Mouse (Mus musculus) mouse embryonic stem cell (cell line): Measurements from ENCODE around the gene Zmym4.
"Not testable (repeated sequence)": the region's sequence is repeated elsewhere in the genome, so short reads cannot be mapped to it uniquely, and the experiment has no call there.

ENCODE experiments used
- in situ Hi-C, 2 experiments: fragments of 300-500 bp; cut with MboI; formaldehyde crosslinking; loops; 1 replicate in 1 of 2; 3 replicates in 1 of 2; pipeline ENCODE4 v1.14.3; 2019 to 2020; ENCODE audit warnings: low sequenced_read_pairs in 2 of 2, low pct_unique_long_range_greater_than_20kb in 1 of 2, mixed read lengths in 1 of 2; ENCODE audit not compliant: unreplicated experiment in 1 of 2

Zmym4 gene

GRCm38 (mm10) chr4:126957434-126957833 lies 10.5 kb downstream of the Zmym4 start:
- in situ Hi-C loops: no loop called here

DNA sequence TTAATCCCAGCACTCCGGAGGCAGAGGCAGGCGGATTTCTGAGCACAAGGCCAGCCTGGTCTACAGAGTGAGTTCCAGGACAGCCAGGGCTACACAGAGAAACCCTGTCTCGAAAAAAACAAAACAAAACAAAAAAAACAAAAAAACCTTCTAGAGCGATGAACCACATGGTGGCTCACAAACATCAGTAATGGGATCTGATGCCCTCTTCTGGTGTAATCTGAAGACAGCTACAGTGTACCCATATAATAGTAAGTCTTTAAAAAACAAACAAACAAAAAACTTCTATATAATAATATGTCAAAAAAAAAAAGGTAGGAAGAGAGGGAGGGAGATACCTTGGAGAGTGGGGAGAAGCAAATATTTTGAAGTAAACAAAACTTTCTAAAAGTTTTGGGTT lies 17.1 kb downstream of the Zmym4 start:
- in situ Hi-C loops: not testable (repeated sequence)

DNA sequence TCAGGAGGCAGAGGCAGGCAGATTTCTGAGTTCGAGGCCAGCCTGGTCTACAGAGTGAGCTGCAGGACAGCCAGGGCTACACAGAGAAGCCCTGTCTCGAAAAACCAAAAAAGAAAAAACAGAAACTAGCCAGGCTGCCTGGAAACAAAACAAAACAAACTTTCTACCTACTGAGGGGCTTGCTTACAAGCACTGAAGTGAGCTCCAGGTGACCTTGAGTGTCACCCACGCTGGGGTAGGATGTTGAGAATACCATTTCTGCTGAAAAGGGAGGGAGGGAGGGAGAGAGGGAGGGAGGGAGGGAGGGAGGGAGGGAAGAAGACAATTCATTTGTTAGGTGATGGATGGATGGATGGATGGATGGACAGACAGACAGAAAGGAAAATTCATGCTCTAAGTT lies 24.5 kb downstream of the Zmym4 start:
- in situ Hi-C loops: no loop called here

DNA sequence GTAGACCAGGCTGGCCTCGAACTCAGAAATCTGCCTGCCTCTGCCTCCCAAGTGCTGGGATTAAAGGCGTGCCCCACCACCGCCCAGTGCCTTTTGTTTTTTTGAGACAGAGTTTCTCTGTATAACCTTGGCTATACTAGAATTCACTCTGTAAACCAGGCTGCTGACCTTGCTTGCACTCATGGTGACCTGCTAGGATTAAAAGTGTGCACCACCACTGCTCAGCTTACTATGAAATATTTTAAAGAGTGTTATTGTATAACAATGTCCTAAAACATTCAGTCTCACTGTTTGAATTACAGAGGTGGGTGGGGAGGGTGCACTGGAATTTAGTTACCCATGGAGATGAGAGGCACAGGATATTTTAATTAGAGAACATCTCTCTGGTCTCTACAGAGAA lies 25.1 kb downstream of the Zmym4 start:
- in situ Hi-C loops: no loop called here

GRCm38 (mm10) chr4:126927701-126928100 lies 40.2 kb downstream of the Zmym4 start:
- in situ Hi-C loops: no loop called here

DNA sequence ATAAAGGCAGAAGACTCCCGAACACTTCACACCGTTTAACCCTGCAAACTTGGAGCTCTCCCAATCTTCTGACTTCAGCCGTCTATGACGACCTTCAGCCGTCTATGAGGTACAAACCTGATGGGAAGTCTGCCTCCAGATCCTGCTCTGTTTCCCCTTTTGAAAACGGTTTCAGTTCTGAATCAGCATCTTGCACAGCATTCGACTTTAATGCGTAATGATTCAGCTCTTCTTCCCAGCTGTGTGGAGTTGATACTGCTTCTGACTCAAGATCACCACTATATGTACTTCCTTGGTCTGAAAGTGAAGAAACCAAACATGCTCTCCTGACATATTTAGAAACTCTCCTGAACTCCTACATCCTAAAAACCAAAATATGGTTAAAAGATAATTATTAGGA lies 78.1 kb downstream of the Zmym4 start:
- in situ Hi-C loops: no loop called here

DNA sequence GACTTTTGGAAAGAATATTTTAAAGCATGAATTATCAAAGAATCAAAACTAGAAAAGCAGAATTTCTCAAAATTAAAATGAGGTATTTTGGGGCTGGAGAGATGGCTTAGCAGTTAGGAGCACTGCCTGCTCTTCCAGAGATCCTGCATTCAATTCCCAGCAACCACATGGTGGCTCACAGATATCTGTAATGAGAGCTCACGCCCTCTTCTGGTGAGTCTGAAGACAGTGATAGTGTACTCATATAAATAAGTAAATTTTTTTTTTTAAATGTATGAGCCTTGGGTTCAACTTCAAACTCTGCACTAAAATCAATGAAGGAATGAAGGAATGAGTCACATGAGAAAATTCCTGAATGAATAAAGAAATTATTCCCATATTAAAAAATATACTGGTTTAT lies 82.0 kb downstream of the Zmym4 start:
- in situ Hi-C loops: no loop called here

DNA sequence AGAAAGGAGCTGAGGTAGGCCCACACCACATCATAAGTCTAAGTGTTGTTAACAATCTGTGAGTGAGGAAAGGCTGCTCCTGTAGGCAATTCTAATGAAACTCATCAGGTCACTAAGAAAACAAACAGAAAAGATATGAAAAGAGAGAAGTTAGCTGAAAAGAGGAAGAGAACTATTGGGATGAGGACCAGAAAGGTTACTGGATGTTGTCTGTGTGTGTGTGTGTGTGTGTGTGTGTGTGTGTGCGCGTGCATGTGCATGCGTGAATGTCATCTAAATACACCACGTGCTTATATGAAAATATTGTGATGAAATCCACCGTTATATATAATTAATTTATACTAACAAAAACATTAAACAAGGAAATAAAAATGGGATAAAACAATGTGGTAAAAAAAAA lies 84.3 kb downstream of the Zmym4 start:
- in situ Hi-C loops: no loop called here

- in situ Hi-C loops: no loop called here
These were observed 88.2 kb downstream of the Zmym4 start for GRCm38 (mm10) chr4:126879560-126880275.

- in situ Hi-C loops: no loop called here
These were observed 95.2 kb downstream of the Zmym4 start for GRCm38 (mm10) chr4:126872717-126873116.

GRCm38 (mm10) chr4:126868699-126869098 lies 99.2 kb downstream of the Zmym4 start:
- in situ Hi-C loops: no loop called here

DNA sequence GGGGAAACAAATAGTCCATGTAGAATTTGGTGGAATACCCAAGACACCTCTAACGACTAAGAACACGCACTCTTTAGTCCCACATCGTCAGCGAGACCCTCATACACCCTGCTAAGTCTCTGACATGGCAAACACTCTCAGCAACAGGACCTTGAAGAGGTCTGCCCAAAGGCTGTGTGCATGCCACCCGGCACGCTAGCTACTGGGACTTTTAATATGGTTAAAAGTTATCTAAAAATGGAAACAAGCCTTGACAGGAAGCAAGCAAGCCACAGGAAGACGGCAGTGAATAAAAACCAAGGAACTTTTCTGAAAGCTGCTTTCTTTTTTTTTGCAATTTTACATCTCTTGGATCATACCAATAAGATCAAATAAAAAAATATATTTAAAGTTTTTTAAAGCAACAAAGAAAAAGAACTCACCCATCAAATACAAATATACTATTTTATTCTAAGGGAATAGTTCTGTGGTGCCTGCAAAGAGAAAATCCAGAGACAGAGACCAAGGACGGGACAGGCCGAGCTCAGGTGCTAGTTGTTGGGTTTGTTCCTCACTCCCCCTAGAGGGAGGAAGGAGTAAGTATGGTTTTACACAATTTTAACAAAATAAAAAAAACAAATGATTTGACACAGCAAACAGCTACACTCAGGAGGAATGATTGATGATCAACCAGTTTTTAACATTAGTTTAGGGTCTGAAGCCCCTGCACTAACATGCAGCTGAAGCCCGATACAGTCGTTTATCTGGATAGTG lies 106.2 kb downstream of the Zmym4 start:
- in situ Hi-C loops: no loop called here

DNA sequence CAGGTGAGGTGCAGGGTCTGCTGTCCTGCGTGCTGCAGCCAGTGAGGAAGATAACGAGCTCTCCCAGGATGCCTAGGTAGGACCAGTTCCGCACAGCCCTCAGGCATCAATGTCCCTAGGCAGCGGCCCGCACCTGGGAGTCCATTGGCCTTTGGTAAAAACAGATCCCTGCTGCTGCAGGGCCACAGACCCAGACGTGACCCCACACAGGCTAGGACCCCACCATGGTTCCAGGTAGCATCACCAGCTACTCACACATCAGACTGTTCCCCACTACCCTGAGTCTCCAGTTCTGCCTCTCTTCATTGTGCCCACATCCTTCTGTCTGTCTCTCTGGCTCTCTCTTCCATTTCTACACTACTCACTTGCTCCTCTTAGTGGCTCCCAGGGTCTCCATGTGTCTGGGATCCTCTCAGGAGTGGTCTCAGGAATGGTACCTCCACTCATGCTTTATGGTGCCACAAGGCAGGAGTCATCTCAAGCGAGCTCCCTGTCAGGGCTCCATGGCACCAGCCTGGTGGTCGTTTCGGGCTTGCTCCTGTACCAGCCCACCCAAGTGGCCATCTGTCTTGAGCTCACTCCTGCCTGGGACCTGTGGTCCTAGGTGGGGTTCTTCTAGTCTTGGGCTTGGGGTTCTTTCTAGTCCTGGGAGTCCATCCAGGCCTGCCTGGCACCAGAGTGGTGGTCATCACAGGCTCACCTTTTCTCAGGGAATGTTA lies 107.5 kb downstream of the Zmym4 start:
- in situ Hi-C loops: no loop called here

DNA sequence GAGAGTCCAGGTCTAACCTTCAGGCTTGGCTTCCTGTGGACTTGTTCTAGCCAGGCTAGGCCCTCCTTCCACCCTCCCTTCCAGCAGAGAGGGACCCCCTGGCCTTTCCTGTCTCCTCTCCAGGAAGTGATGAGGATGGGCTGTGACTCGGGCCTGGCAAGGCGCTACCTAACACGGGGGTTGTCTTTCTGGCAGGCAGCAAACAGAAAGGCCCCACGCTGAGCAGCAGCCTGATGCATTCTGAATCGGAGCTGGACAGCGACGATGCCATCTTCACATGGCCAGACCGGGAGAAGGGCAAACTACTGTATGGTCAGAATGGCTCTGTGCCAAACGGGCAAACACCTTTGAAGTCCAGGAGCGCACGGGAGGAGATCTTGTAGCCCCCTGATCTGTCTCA lies 115.0 kb downstream of the Zmym4 start:
- in situ Hi-C loops: no loop called here

GRCm38 (mm10) chr4:126850778-126851080 lies 117.2 kb downstream of the Zmym4 start:
- in situ Hi-C loops: no loop called here

DNA sequence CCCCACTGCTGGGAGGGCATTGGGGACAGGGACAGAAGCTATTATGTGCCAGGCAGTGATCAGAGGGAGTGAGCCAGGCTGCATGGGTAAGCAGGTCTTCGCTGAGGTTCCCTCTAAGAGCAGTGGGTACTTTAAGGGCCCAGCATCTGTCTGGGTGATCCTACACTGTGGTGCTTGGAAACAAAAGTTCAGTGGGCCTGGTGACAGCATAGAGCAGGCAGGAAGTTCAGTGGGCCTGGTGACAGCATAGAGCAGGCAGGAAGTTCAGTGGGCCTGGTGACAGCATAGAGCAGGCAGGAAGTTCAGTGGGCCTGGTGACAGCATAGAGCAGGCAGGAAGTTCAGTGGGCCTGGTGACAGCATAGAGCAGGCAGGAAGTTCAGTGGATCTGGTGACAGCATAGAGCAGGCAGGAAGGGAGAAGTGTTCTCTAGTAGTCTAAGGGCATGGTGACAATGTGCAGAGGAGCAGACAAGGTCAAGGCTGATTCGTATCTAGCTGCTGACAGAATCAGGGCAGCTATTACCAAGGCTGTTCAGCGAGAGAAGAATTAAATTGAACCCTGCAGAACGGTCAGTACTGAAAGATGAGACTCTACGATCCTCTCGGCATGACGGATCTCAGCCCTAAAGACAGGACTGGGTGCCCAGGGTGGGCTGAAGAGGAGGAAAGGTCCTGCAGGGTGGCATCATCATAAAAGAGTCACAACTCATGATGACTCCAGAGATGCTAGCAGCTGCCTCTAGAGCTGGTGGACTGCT lies 117.7 kb downstream of the Zmym4 start:
- in situ Hi-C loops: no loop called here

GRCm38 (mm10) chr4:126846971-126847370 lies 121.0 kb downstream of the Zmym4 start:
- in situ Hi-C loops: no loop called here

GRCm38 (mm10) chr4:126845664-126846063 lies 122.3 kb downstream of the Zmym4 start:
- in situ Hi-C loops: no loop called here

- in situ Hi-C loops: no loop called here
These were observed 125.0 kb downstream of the Zmym4 start for GRCm38 (mm10) chr4:126842911-126843310.
